Mouse (Mus musculus) brown adipose tissue, adult 24 weeks (tissue): ENCODE data around the gene Daglb. TPM values are rescaled to one million over a fixed set of nuclear protein-coding genes. Genes with fewer than 3 reads are reported as not detected.

Source experiments
- polyA plus RNA-seq: library from polyadenylated mRNA; stranded (reverse); fragments of >200 nt; gene quantifications from 2 replicates; pipeline ENCODE4 v1.2.4, GENCODE M21; 2012; ENCODE audit not compliant: missing spikeins, insufficient read depth, insufficient read length

Gene Daglb
- polyA plus RNA-seq, 1 experiment, result 4.8 TPM

Other genes with a start within 250 kb of the Daglb start
- gene Spdye4a, start 237.7 kb upstream of the Daglb start, polyA plus RNA-seq, result not detected in 2 replicates
- 3.3 and 4.6 TPM in 2 replicates for gene Zfp12, start 229.4 kb upstream of the Daglb start, polyA plus RNA-seq
- gene Zfp316, start 194.6 kb upstream of the Daglb start, polyA plus RNA-seq, result 1.5 and 1.6 TPM in 2 replicates
- gene Zfp853, start 171.0 kb upstream of the Daglb start, polyA plus RNA-seq, result not detected in 2 replicates
- gene E130309D02Rik, start 149.2 kb upstream of the Daglb start, polyA plus RNA-seq, result 11.5 and 14.1 TPM in 2 replicates
- gene Zdhhc4, start 135.3 kb upstream of the Daglb start, polyA plus RNA-seq, result 39.0 and 39.8 TPM in 2 replicates
- gene Grid2ip, start 107.2 kb upstream of the Daglb start, polyA plus RNA-seq, result not detected in 2 replicates
- gene Kdelr2, start 60.7 kb upstream of the Daglb start, polyA plus RNA-seq, result 28.9 and 35.7 TPM in 2 replicates
- gene Rac1, start 63.5 kb downstream of the Daglb start, polyA plus RNA-seq, result 165 and 188 TPM in 2 replicates
- gene Cyth3, start 157.9 kb downstream of the Daglb start, polyA plus RNA-seq, result 11.9 and 13.7 TPM in 2 replicates